Mouse (Mus musculus) spleen, adult 12 weeks (tissue): ENCODE measurements around the gene Cadps.

Experiments
- DNase-seq: peaks from one replicate; pipeline ENCODE4 v3.0.0; 2022; ENCODE audit warnings: low spot score

Gene Cadps

GRCm38 (mm10) chr14:12730979-12731378 lies 91.9 kb downstream of the Cadps start:
- no peak for DNase-seq

- DNase-seq, result no peak
These were observed 100.3 kb downstream of the Cadps start for GRCm38 (mm10) chr14:12722452-12723194.

GRCm38 (mm10) chr14:12718766-12719165 lies 104.1 kb downstream of the Cadps start:
- no peak for DNase-seq

- DNase-seq, result no peak
These were observed 106.8 kb downstream of the Cadps start for GRCm38 (mm10) chr14:12715906-12716659.

- DNase-seq, result no peak
These were observed 115.5 kb downstream of the Cadps start for GRCm38 (mm10) chr14:12707395-12707794.

- no peak for DNase-seq
These were observed 118.4 kb downstream of the Cadps start for GRCm38 (mm10) chr14:12704461-12704860.

- no peak for DNase-seq
These were observed 132.7 kb downstream of the Cadps start for GRCm38 (mm10) chr14:12690201-12690600.

- DNase-seq, result no peak
These were observed 137.9 kb downstream of the Cadps start for GRCm38 (mm10) chr14:12685015-12685414.

- no peak for DNase-seq
These were observed 141.8 kb downstream of the Cadps start for GRCm38 (mm10) chr14:12680819-12681638.

- DNase-seq, result no peak
These were observed 161.4 kb downstream of the Cadps start for GRCm38 (mm10) chr14:12661430-12661829.

- no peak for DNase-seq
These were observed 165.5 kb downstream of the Cadps start for GRCm38 (mm10) chr14:12657351-12657750.

GRCm38 (mm10) chr14:12642868-12643512 lies 179.9 kb downstream of the Cadps start:
- no peak for DNase-seq

GRCm38 (mm10) chr14:12638762-12639161 lies 184.1 kb downstream of the Cadps start:
- no peak for DNase-seq

GRCm38 (mm10) chr14:12637121-12637754 lies 185.6 kb downstream of the Cadps start:
- DNase-seq, result no peak

GRCm38 (mm10) chr14:12624256-12625130 lies 198.4 kb downstream of the Cadps start:
- no peak for DNase-seq

GRCm38 (mm10) chr14:12607025-12607424 lies 215.9 kb downstream of the Cadps start:
- no peak for DNase-seq

GRCm38 (mm10) chr14:12606202-12606601 lies 216.7 kb downstream of the Cadps start:
- DNase-seq, result no peak

- no peak for DNase-seq
These were observed 220.8 kb downstream of the Cadps start for GRCm38 (mm10) chr14:12602080-12602479.

GRCm38 (mm10) chr14:12595326-12595725 lies 227.6 kb downstream of the Cadps start:
- no peak for DNase-seq

- no peak for DNase-seq
These were observed 230.3 kb downstream of the Cadps start for GRCm38 (mm10) chr14:12592472-12593075.
